Mouse (Mus musculus) ES-Bruce4 (cell line): Measurements from ENCODE around the gene Ubr1. TPM values are rescaled to one million over a fixed set of nuclear protein-coding genes. Genes with fewer than 3 reads are reported as not detected.

Source experiments
- H3K27ac ChIP-seq: 2 replicates; pipeline ENCODE4 v1.5.1; 2012; ENCODE audit warnings: low read length, inconsistent platforms; ENCODE audit not compliant: insufficient read depth
- H3K27me3 ChIP-seq: 2 replicates; pipeline ENCODE4 v1.6.1; 2012; ENCODE audit warnings: mild to moderate bottlenecking, low read length, inconsistent platforms; ENCODE audit not compliant: control insufficient read depth, poor library complexity, insufficient read depth, severe bottlenecking
- H3K36me3 ChIP-seq: 2 replicates; pipeline ENCODE4 v1.6.1; 2012; ENCODE audit warnings: inconsistent platforms, mild to moderate bottlenecking, low read length, moderate library complexity; ENCODE audit not compliant: control insufficient read depth, poor library complexity, insufficient read depth, severe bottlenecking
- H3K4me1 ChIP-seq: one replicate; pipeline ENCODE4 v1.8.1; 2011; ENCODE audit warnings: low read length; ENCODE audit not compliant: control insufficient read depth, insufficient read depth
- H3K4me3 ChIP-seq: 2 replicates; pipeline ENCODE4 v1.5.1; 2011; ENCODE audit warnings: low read depth, mild to moderate bottlenecking, low read length
- H3K9ac ChIP-seq: 2 replicates; pipeline ENCODE4 v1.6.1; 2012; ENCODE audit warnings: low read depth, mild to moderate bottlenecking, inconsistent platforms; ENCODE audit not compliant: poor library complexity, severe bottlenecking
- H3K9me3 ChIP-seq: replicated peaks from 2 replicates; pipeline ENCODE4 v1.6.1; 2012; ENCODE audit warnings: mild to moderate bottlenecking, low read length, inconsistent platforms; ENCODE audit not compliant: control insufficient read depth, poor library complexity, insufficient read depth, severe bottlenecking
- CTCF ChIP-seq: IDR thresholded peaks from one replicate; pipeline ENCODE4 v1.8.1; 2011; ENCODE audit warnings: low read depth, low read length
- EP300 ChIP-seq: IDR thresholded peaks from 2 replicates; pipeline ENCODE4 v1.6.1; 2011; ENCODE audit warnings: low read depth, low read length; ENCODE audit not compliant: insufficient read depth
- POLR2A ChIP-seq: IDR thresholded peaks from one replicate; pipeline ENCODE4 v1.8.1; 2011; ENCODE audit warnings: low read length; ENCODE audit not compliant: insufficient read depth
- polyA plus RNA-seq: library from polyadenylated mRNA; stranded (reverse); fragments of >200 nt; gene quantifications from 2 replicates; pipeline ENCODE4 v1.2.4, GENCODE M21; 2011; ENCODE audit warnings: low read depth; ENCODE audit not compliant: missing spikeins, insufficient read depth, insufficient read length

Ubr1 gene
- 29.5 and 30.6 TPM in 2 replicates for polyA plus RNA-seq

DNA sequence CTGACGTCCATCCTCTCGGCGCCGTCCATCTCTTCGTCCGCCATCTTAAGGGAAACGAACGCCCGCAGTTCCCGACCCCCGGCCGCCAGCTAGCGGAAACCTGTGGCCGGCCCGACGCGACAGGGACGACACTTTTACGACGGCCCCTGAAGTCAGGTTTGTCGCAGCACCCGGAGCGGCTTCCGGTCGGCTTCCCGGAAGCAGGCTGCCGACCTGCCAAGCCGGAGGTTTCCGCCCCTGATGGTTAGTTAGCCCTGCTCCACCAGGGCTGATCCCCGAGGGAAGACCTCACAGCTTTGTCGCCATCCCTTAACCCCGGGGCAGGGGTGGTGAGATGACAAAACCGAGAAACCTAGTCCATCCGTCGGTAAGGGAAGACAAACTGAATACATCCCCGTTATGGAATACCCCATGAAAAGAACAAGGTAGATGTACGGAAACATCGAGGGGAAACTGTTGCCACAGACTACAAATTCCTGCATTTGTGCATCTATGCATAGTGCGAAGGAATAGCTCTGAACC, at the start of gene Ubr1:
Gene Ubr1, minus strand, starts transcription at position 157 of the 522 bp plus-strand sequence.
- TF ChIP-seq CTCF (no peak), EP300 (0 out of 2 replicates have a peak, but pooled peaks have one; percentile 12), POLR2A (peak; percentile 94)
- H3K27ac ChIP-seq, result no peak within 1 kb of the TSS

GRCm38 (mm10) chr2:121017151-121017550, 46.6 kb upstream of the Ubr1 start:
- 0 out of 2 replicates have a peak, but pooled peaks cover 3% of the 10 kb centered on the region for H3K9me3 ChIP-seq
- H3K4me3 ChIP-seq, result no peak overlapping the region
- no peaks in the 10 kb centered on the region for H3K4me1 ChIP-seq
- H3K9ac ChIP-seq, result no peak overlapping the region
- no peaks in the 10 kb centered on the region for H3K27me3 ChIP-seq
- peaks cover 3% of the 10 kb centered on the region; the same call in 1 of the 2 replicates for H3K36me3 ChIP-seq
- TF ChIP-seq CTCF (no peak), POLR2A (no peak), EP300 (no peak)
- H3K27ac ChIP-seq, result no peak overlapping the region

More for the DNA sequence above, at the start of gene Ubr1:
- no peaks in the 10 kb centered on the region for H3K4me1 ChIP-seq
- H3K4me3 ChIP-seq, result peak within 1 kb of the TSS; percentile 91
- no peaks in the 10 kb centered on the region for H3K27me3 ChIP-seq
- H3K9ac ChIP-seq, result peak within 1 kb of the TSS; percentile 87
- no peaks in the 10 kb centered on the region for H3K9me3 ChIP-seq
- no peaks in the 10 kb centered on the region for H3K36me3 ChIP-seq

GRCm38 (mm10) chr2:121016226-121016625, 45.7 kb upstream of the Ubr1 start:
- Histone ChIP-seq H3K36me3 (peaks cover 3% of the 10 kb centered on the region; the same call in 1 of the 2 replicates), H3K4me1 (no peaks in the 10 kb centered on the region), H3K4me3 (no peak overlapping the region), H3K27ac (no peak overlapping the region), H3K27me3 (no peaks in the 10 kb centered on the region), H3K9me3 (0 out of 2 replicates have a peak, but pooled peaks cover 3% of the 10 kb centered on the region), H3K9ac (no peak overlapping the region)
- no peak for TF ChIP-seq POLR2A
- TF ChIP-seq EP300, result no peak
- TF ChIP-seq CTCF, result no peak

DNA sequence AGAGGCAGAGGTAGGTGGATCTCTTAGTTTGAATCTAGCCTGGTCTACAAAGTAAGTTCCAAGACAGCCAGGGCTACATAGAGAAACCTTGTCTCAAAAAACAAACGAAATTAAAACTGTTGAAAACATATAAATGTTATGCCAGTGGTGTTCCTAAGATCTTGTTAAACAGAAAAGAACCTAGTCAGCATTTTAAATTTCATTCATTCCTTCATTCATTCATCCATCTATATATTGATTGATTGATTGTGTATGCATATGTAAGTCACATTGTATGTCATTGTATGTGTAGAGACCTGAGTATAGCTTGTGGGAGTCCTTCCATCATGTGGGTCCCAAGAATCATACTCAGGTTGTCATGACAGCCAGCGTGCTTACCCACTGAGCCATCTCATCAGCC, 45.0 kb upstream of the Ubr1 start:
- Histone ChIP-seq H3K27ac (no peak overlapping the region), H3K9me3 (0 out of 2 replicates have a peak, but pooled peaks cover 3% of the 10 kb centered on the region), H3K36me3 (peaks cover 3% of the 10 kb centered on the region; the same call in 1 of the 2 replicates), H3K9ac (no peak overlapping the region), H3K4me3 (no peak overlapping the region), H3K4me1 (no peaks in the 10 kb centered on the region), H3K27me3 (no peaks in the 10 kb centered on the region)
- TF ChIP-seq EP300 (no peak), POLR2A (no peak), CTCF (no peak)

GRCm38 (mm10) chr2:121012676-121013075, 42.2 kb upstream of the Ubr1 start:
- H3K4me1 ChIP-seq, result no peaks in the 10 kb centered on the region
- H3K4me3 ChIP-seq, result no peak overlapping the region
- no peak for TF ChIP-seq CTCF
- TF ChIP-seq EP300, result no peak
- TF ChIP-seq POLR2A, result no peak
- H3K9ac ChIP-seq, result no peak overlapping the region
- peaks cover 3% of the 10 kb centered on the region; the same call in 1 of the 2 replicates for H3K36me3 ChIP-seq
- H3K27me3 ChIP-seq, result no peaks in the 10 kb centered on the region
- H3K9me3 ChIP-seq, result 0 out of 2 replicates have a peak, but pooled peaks cover under 1% of the 10 kb centered on the region
- no peak overlapping the region for H3K27ac ChIP-seq

DNA sequence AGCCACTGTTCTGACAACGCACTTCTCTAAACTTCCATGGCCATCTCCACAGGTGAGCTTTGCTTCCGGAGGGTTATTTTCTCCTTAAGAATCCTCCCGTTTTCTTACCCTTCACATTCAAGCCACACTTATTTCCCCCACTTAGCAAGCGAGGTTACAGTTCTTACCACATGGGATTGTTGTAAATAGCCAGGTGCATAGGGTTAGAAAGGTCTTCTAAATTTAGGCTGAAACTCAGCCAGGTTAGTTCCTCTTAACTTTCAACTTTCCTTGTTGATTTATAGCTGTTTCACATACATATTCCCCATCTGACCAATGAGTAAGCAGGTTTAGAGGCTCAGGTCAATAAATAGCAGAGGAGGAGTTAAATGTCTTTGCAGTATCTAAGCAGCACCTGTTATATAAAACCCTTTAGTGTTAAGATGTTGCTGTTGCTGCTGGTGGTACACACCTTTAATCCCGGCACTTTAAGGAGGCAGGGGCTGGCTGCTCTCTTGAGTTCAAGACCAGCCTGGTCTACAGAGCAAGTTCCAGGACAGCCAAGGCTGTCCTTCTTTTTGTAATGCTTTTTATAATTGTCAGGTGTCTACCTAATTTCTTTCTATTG, 38.7 kb upstream of the Ubr1 start:
- Histone ChIP-seq H3K9ac (peak overlapping the region; percentile 40), H3K4me1 (no peaks in the 10 kb centered on the region), H3K27me3 (no peaks in the 10 kb centered on the region), H3K4me3 (peak overlapping the region; percentile 93), H3K27ac (no peak overlapping the region), H3K36me3 (no peaks in the 10 kb centered on the region), H3K9me3 (no peaks in the 10 kb centered on the region)
- TF ChIP-seq POLR2A (no peak), CTCF (no peak), EP300 (no peak)
